Mouse (Mus musculus) cerebellum, postnatal 36 days (tissue): ENCODE measurements at regions not wholly inside any gene's neighbourhood (a gene's known extent, or its start where the extent isn't known, plus 50 kb on each side); places are given as distances from the start of the nearest gene placed in this dataset.

Source experiments
- DNase-seq, 2 experiments: peaks; one replicate each; pipeline ENCODE4 v3.0.0; 2021 to 2022; ENCODE audit warnings: mixed read lengths in 2 of 2

DNA sequence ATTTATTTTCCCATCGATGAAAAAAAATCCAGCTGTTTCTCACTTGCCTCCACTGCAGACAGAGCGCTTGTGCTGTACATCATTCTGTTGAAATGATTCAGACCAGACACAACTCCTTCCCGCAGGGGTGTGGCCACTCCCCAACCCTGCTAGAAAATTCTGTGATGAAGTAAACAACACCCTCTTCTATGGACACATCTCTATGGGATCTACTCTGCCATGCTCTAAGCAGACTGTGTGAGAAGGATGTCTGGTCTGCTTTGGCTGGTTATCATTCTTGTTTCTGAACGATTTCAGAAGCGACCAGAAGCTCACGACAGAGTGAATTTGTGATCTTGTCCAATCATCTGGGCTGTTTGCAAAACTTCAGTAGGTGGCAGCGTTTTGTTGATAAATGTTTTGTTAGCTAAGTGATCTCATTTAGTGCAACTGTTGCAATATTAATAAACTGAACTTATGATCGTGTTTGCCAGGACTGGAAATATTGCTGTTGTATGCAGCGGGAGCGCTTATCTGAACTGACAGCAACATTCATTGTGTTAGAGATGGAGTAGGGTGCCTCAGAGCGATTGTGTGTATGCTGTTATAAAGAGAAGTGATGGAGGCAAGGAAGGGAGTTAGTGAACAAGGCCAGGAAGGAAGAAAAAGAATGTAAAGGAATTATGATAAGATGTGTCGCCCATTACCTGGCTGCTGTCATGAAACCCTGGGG is 605.2 kb upstream of the Nox3 start:
- DNase-seq: no peak

DNA sequence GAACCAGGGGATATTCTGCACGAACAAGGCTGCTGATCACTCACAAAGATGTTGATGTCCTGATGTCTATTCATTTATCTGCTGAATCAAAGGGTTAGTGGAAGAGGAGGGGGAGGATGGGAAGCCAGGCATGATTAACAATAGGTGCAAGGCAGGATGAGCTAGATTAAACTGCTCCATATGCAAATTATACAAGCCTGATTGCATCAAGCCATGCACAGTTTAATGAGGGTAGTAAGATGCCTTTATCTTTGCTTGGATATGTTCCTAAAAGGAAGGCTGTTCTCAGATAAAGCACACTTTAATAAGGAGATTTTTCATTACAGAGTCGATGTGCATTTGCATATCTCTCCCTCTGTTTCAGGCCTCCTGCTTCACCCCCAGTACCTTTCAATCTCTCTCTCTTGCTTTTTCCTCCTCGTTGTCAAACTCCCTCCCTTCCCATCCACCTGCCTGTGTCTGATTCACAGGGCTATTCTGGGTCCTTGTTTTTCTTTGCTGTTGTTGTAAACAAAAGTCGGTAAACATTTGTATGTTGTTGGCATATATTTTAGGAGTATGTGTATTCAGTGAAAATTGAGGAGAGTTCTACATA is 615.8 kb upstream of the Nox3 start:
- DNase-seq: no peak

DNA sequence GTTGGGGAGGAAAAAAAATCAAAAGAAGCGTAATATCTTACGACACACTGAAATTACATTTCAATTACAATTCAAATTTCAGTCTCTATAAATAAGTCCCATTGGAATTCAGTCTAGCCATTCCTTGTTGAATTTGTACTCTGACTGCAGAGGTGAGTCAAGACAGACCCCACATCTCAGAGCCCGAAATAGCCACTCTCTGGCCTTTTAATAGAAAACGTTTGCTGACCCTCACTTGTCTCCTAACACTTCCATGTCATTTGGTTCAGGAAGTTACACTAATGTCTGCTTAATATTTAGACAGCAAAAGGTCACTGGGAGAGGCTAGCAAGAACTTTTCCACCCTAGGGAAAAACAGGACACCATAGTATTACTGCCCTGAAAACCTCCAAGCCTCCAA is 623.1 kb upstream of the Nox3 start:
- no peak for DNase-seq

DNA sequence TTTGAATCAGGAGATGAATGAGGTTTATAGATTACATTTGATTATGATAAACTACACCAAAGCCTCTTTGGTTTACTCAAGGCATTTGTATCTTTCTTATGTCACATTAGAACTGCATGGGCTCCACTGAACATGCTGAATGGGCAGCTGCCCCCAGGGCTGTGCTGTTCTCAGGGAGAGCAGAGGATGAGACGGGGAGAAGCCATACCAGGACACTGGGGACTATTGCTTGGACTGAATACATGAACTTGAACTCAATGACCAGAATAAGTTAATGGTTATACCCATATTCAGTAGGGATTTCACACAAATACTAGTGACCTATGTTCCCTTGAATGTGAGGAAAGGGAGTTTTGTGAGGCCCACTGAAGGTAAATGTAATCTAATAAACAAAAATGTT is 632.7 kb upstream of the Nox3 start:
- DNase-seq: no peak

DNA sequence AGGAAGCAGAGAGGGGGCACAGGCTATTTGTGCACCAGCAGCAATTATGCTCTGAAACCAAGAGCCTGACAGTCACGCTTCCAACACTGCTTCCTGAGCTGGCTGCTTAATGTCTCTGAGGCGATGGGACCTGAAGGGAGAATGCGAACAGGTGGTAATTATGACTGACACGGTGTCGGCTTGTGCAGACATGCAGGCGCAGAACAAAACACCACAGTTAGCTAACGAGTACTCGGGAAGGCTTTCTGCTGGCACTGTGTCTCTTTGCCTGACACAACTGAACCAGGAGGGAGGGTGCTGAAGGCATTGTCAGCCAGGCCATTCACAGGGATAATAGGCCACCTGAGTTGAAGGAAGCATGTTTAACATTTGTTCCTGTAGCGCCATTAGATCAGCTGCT is 635.6 kb upstream of the Nox3 start:
- DNase-seq: no peak

DNA sequence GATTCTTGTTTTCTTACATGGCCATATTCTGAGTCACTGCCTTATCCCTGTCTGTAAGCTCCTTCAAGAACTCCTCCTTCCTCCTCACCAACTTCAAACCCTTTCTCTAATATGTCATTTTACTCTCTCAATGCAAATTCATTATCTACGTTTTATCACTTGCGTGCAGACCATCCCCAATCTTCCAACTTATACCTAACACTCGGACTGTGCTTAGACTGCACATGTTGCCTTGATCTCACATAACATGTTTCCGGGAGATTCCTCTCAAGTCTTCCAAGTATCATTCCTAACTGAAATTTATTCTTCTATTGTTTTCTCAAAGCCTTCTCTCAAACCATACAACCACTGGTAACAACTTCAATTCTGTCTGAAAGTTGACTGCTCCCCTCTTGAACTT is 637.0 kb upstream of the Nox3 start:
- DNase-seq: no peak

DNA sequence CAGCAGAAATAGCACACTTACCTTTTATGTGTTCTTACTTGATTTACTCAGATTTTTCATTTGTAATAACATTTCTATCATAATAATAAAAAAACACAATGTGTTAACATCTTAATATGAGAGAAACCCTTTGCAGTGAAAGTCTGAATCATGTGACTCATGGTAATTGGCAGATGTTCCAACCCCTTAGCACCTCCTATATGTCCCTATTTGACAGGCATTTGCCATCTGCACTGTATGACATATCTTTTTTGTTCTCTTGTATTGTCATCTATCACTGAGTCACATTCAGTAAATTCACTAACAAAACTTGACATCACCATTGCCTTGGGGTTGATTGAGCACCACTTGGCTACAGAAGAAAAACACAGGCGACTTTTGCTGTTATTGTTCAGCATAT is 641.1 kb upstream of the Arid1b start:
- DNase-seq: no peak

DNA sequence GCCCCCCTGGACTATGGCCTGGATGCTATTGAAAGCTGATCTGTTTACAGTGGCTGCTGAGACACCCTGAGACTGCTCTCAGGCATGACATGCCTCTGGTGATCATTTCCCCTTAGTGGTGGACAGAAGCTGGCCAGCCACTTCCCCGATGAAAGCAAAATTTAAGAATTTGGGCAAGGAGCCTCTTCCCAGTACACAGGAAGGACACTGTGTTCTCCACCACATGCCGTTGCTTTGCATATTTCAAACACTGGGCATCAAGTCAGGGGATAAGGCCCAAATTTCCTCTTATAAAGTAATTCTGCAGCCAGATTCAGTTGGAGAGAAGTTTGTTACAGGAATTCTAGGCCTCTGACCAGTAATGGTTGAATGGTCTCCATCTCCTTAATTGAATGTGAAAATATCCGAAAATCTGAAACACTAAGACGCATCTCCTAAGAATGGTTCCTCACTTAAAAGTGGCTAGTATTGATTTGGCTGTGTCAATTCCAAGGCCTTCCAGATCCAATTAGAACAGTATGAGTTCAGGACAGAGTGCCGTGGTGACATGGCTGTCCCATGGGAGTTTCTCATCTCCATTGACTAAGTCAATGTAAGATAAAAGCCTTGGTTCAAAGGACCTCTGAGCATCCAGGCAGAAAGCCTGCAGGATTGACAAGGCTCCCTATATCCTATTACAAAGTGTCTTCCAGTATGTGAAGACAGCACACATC is 638.5 kb upstream of the Arid1b start:
- no peak for DNase-seq

DNA sequence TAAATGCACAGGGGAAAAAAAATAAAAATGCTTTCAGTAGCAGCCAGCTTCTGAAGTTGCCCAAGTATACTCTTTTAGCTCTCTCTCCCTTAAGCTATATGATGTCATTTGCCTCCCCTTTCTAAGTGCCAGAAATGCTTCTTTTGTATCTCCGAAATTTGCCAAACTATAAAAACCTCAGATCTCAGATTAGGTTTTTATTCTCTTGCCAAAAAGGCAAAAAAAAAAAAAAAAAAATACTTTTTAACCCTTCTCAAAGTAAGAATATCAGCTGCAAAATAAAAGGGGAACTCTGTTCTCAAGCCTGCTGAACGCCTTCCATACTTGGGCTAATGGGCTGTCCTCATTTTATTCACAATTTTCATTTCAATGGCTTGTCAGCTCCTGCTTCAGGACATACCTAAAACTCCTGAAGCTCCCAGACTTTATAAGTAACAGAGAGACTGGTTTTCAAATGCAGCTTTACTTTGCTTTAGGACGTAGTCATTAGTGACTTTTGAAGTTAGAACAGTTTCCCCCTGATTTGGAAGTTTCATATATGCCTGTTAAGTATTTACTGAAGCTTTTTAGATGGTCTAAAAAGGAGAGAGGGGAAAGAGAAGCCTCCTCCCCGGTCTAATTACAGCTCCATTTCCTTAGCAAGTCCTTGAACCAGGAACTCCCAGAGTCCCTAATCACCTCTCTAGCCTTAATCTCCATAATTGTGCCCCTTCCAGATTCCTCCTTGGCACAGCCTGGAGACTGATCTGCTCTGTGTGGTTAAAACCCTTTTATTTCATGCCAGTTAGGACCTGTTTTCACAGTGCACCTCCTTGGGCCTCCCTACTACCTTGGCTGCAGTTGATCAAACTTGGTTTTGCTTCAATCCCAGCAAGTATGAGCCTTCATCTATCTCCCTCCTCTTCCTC is 633.5 kb upstream of the Arid1b start:
- no peak for DNase-seq

DNA sequence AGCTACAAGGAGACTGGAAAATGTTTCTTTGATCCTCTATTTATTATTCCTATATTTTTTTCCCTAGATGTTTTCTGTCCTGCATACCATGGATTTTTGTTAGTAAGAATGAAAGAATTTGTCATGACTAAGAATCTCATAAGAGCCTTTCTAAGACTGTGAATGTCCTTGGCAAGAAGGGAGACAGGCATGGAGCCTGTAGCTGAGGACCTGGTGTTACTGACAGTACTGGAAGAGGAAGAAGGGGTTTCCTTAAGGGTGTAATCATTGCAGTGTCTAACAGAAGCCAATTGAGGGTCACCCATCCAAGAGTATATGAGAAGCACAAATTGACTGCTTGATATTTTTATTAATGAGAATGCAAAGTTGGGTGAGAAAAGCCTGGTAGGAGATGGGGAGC is 628.3 kb upstream of the Arid1b start:
- DNase-seq: no peak

DNA sequence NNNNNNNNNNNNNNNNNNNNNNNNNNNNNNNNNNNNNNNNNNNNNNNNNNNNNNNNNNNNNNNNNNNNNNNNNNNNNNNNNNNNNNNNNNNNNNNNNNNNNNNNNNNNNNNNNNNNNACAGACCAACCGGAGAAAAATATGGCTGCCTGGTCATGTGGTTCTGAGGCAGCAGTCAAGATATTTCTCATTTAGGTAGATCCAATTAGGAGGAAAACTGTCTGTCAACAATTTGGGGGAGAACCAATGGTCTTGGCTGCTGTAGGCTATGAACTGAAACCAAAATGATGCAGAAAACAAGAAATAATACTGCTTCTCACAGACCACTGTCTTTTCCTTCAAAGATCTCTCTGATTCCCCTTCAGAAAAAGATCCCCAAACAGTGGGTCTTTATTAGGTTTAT is 613.7 kb upstream of the Arid1b start:
- no peak for DNase-seq

DNA sequence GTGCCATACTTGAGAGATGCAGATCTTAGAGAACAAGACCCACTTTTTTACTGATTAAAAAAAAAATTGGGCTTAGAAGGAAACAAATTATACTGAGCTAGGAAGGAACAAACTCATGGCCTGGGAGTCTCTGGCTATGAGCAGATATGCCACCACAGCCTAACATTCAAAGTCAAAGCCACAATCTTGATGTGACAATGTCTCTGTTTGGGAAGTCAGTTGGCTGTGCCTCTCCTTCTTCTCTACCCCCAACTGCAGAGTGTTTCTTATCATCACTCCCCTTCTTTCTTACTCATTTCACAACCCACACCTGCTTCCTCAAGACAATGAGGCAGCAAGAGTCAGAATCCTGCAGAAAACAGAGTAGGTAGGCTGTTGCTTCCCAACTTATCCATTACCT is 613.3 kb upstream of the Arid1b start:
- no peak for DNase-seq

DNA sequence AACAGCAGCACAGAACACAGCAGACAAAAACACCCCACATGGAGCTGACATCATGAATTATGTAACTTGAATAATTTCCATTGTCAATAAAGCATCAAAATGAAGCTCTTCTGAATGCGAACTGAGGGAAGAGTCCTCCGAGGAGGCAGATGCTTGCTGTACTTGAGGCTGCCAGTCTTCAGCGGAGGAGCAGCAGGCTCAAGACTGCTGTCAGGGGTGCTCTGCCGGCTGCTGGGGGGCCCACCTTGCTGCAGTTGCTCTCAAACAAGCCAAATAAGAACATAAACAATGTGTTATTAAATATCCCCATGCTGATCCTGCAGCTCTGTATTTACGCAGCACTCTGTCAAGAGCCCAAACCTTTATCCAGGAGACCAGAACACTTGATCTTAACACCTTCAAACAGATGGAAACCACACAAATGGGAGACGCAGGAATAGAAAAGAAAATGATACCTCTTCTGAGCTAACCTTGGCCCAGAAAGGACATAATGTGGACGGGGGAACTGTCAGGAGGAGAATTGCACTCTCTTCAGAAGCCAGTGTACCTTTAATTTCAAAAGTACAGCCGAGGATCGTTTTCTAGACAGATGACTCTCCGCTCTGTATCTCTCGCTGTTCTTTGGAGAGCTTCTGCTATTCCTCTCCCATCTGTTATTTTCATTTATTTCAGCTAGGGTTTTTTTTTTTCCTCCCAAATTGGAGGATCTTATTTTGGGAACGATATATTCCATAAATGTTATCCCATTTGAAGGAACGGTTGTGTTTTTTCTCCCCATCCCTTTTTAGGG is 612.0 kb upstream of the Arid1b start:
- DNase-seq: no peak

DNA sequence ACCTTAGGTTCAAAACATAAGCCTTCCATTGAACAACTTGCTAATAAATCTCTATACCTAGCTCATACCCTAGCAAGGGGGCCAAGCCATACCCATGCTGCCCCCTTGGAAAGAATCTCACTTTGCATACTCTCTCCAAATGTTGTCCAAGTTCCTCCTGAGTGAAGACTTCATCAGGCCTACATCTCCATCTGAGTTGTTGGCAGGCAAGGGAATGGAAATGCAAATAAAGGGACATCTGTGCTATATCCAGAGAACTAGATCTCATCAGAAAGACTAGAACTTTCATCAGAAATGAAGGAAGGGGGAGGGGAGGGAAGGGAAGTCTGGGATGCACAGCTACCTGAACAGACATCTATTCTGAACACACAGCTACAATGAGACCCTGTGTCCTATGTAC is 611.4 kb upstream of the Arid1b start:
- DNase-seq: no peak

DNA sequence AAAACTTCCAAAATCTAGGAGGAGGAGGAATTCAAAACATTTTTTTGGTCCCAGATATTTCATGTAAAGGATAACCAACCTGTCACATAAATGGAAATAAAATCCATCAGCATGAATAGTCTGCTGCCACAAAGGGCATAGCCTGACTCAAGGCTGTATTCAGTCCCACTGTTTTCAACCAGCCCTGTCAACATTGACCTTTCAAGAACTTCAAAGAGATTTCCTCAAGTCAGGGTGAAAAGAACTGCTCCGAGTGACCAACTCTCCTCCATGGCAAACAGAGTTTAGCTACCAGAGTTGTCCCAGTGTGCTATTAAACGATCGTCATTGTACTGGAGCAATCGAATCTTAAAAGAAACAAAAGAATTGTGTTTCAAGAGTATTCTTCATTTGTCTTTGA is 606.5 kb upstream of the Arid1b start:
- no peak for DNase-seq

DNA sequence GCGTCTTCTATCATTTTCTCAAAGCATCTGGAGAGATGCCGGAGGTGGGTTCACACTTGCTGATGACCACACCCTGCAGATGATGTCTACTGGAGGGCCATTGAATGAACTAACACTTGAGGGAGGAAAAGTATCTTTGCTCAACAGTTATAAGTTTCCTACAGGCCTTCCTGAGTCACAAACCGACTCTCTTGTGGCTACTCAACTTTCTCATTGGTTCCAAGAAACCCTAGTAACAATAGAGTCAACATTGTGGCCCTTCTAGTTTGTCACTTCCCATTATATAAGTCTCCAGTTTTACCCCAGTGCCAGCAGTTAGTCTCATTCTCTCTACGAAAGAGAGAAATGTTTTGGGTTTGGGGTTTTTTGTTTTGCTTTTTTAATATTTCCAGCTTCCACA is 604.1 kb upstream of the Arid1b start:
- no peak for DNase-seq

DNA sequence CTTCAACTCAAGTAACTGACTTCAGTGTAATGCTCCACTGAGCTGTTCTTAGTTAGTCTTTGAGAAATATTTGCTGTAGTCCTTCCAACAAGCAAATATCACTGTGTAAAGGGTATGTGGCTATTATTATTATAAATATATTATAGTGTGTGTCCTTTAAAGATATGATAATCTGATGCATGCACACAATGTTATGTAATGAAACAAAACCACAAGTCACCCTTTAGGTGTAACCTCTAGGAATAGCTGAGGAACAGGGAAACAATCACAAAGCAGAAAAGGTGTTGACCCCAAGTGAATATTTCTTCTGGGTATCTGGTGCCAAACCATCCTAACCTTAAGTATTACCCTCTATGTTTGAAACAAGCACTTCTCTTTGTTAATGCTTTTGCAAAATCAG is 603.6 kb upstream of the Arid1b start:
- DNase-seq: no peak

DNA sequence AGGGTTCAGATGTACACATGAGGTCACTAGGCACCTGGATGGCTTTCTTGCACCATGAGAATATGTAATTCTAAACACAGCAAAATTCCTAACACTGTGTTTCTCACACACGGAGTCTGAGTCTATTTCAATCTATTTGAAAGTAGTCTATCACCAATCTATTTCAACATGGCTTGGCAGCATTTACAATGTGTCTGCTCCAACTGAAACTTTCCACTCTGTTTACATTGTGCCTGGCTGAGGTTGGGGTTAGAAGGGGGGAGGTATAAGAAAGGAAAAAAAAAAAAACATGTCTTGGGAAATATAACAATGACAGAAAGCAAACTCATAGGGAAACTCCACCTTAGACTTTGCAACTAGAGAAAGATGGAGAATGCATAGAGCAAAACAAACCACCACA is 602.9 kb upstream of the Arid1b start:
- DNase-seq: no peak

DNA sequence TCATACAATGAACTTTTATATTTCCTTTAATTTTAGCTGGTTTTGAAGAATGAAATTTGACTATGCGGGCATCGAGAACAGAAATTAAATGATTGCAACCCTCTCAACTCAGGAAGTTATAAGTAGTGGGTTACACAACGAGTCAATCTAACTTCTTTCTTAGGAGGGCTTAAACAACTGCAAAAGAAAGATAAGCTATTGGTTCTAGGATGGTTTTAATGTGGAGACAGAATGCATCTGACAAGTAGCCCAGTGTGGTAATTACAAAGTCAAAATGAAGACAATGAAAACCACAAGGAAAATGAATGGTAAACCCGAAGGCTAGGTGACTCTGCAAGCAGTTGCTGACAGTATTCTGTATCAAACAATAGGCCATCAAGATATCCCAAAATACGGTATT is 598.0 kb upstream of the Arid1b start:
- DNase-seq: no peak

DNA sequence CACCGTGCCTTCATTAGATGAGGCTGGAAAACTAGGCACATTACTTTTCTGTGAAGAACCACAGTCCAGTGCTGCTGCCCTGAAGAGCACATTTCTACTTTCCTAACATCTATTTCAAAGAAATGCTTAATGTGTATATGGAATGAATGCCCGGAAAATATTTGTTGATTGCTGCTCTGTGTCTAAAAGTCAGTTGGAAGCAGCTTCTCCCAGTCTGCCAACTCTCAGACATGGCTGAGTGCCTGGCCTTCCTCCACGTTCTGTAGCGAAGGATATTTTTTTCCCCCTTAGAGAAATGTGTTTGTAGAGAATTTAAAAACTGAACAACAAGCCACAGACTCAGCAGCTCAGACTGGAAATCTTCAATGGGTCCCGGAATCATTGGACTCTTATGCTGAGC is 576.4 kb upstream of the Arid1b start:
- no peak for DNase-seq

DNA sequence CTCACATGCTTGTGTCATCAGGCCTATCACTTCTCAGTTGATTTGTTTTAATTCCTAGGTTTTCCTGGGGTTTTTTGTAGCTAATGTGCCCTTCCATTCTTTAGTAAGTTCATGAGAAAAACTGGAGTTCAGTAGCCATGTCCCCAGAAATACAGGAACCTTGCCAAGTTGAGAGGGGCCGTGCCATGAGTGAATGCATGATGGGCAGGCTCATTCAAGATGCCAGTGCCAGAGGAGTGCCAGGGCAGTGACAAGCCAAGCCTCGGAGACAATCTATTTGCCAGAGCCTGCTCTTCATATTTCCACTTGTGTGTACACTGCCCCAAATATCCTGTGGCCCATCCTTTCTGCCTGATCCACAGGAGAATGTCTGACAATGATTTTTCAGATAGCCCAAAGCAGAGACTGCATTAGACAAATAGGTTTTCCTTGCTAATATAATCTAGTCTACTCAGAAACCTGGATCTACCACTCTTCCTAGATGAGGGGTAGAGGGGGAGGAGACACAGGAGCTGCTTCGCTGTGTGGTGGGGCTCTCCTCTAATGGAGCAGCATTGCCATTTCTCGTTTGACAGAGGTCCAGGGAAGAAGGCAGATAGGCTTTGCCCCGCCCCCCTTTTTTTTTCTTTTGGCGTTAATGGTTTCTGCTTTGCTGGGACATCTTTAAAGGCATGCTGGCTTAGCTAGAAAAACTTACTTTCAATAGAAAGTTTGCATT is 569.5 kb upstream of the Arid1b start:
- DNase-seq: no peak

DNA sequence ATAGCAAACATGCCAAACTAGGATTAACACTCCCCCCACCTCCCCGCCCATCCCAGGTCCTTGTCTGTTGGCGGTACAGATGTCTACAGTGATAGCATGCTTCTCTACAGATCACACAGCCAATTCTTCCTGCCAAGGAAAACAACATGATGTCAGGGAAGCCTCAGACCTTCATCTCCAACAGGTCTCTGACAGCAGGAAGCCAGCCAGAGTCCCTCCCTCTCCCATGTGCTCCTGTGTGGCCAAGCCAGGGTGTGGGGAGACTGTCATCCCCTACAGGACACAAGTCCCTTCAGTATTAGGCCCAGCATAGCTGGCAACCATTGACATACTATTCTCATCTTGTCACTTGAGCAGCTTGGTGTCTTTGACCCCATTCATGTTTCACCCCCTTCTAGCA is 568.8 kb upstream of the Arid1b start:
- no peak for DNase-seq
